Mouse (Mus musculus) testis, adult 2 months (tissue): ENCODE measurements at regions not wholly inside any gene's neighbourhood (a gene's known extent, or its start where the extent isn't known, plus 50 kb on each side); places are given as distances from the start of the nearest gene placed in this dataset.

Experiments used
- CTCF ChIP-seq: fragments of 200-500 bp; IDR thresholded peaks from 2 replicates; pipeline ENCODE4 v1.5.1; 2012; ENCODE audit warnings: low read depth, mild to moderate bottlenecking, inconsistent platforms, low read length, moderate library complexity; ENCODE audit not compliant: control insufficient read depth, insufficient read depth, insufficient replicate concordance
- POLR2A ChIP-seq: fragments of 200-500 bp; IDR thresholded peaks from 2 replicates; pipeline ENCODE4 v1.6.1; 2012; ENCODE audit warnings: low read depth, mild to moderate bottlenecking, inconsistent platforms, low read length, moderate library complexity; ENCODE audit not compliant: control insufficient read depth

- TF ChIP-seq POLR2A: no peak
- TF ChIP-seq CTCF: no peak
These were observed 168.7 kb upstream of the Ntm start for GRCm38 (mm10) chr9:30131626-30132025.
